Mouse (Mus musculus): ENCODE measurements at regions not wholly inside any gene's neighbourhood (a gene's known extent, or its start where the extent isn't known, plus 50 kb on each side); places are given as distances from the start of the nearest gene placed in this dataset.
"Not testable (repeated sequence)": the region's sequence is repeated elsewhere in the genome, so short reads cannot be mapped to it uniquely, and the experiment has no call there.

DNA sequence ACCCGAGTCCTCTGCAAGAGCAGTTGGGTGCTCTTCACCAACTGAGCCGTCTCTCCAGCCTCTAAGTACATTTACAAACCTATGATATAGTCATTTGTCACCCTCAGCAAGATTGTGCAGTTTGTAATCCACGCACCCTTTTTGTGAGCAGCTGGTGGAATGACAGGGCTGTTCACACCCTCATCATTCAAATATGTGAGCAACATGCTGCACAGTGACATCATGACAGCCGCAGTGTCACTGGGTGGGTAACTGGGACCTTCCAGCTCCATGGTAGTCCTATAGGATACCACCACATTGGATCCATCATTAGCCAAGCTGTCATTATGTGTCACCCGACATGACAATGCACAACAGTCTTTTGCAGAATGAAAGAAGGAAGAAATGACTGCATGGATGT, 155.0 kb upstream of the Sulf2 start:
- no peak for DNase-seq

- no peak for DNase-seq
These were observed 154.4 kb upstream of the Sulf2 start for GRCm38 (mm10) chr2:166309882-166310281.

DNA sequence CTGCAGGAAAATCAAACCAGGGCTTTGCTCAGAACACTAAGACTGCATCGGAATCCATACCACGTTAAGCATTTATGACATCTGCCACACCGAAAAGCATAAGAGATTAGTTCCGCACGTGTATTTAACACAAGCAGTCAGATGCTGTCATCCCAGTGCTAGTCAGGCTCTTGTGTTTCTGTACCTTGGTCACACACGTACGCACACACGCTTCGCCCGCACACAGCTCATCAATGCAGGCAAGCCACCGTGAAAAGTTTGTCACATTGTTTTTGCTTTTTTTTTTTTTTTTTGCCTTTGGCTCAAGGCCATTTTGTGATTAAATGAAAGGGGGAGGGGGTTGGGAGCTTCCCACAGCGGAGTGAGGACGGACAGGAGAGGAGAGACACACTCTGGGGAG, 152.1 kb upstream of the Sulf2 start:
- DNase-seq, result no peak

- DNase-seq, result no peak
These were observed 149.9 kb upstream of the Sulf2 start for GRCm38 (mm10) chr2:166305044-166306002.

DNA sequence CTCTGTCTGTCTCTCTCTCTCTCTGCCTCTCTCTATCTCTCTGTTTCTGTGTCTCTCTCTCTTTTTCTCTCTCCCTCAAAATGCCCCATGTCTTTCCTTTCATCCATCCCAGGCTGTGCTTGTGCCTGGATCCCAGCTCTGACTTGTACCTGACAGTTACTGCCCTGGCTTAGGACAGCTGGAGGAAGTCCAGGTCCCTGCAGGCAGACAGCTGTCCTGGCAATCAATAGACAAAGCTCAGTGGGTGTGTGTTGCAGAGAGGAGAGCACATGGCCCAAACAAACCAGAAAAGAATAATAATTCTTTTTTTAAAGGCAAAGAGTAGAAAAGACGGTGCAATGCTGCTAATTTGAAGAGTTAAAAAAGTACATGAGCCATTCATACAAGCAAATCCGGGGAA, 148.4 kb upstream of the Sulf2 start:
- DNase-seq, result no peak

GRCm38 (mm10) chr2:166301161-166301560, 145.7 kb upstream of the Sulf2 start:
- peak; percentile 56 to 58 for DNase-seq

- no peak for DNase-seq
These were observed 139.2 kb upstream of the Sulf2 start for GRCm38 (mm10) chr2:166294672-166295071.

GRCm38 (mm10) chr2:166292987-166293386, 137.5 kb upstream of the Sulf2 start:
- peak in 1 of 2 experiments; percentile 21 for DNase-seq

GRCm38 (mm10) chr2:166291266-166291665, 135.8 kb upstream of the Sulf2 start:
- peak; percentile 20 to 34 for DNase-seq

GRCm38 (mm10) chr2:166290826-166291225, 135.4 kb upstream of the Sulf2 start:
- no peak for DNase-seq

GRCm38 (mm10) chr2:166289198-166289597, 133.7 kb upstream of the Sulf2 start:
- no peak for DNase-seq

DNA sequence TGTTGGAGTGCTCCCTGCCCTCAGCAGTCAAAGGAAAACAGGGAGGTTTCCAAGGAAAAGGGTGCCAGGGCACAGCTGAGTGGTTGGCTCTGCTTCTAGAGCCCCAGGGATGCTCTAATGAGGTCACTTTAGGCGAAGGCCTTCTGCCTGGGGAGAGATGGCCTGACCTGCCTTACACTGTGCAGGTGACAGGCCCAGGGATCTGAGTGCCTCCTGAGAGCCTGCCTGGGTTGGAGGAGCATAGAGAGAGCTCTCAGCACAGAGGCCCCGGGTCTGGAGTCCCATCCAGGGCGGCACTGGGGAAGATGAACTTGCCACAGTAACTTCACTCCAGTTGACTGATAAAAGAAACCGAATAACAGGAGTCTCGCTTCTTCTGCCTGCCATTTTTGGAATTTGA, 125.7 kb upstream of the Sulf2 start:
- DNase-seq, result not testable (repeated sequence)

GRCm38 (mm10) chr2:166280651-166281127, 125.2 kb upstream of the Sulf2 start:
- no peak for DNase-seq

- DNase-seq, result no peak
These were observed 124.2 kb upstream of the Sulf2 start for GRCm38 (mm10) chr2:166279676-166280075.

GRCm38 (mm10) chr2:166275398-166275797, 119.9 kb upstream of the Sulf2 start:
- no peak for DNase-seq

DNA sequence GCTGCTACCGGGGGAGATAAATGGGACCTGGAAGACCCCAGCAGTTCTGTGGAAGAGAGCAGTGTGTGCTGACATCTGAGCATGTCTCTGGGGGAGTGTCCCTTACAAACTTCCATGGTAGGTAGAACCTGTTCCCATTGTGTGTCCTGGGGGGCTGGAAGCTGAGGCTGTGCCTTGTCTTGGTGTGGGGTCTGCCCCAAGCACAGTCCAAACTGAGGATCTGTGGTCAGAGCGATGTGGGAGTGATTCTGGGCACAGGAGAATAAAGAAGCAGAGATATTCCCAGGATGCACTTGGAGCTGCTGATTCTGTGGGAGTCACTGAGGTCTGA, 118.5 kb upstream of the Sulf2 start:
- DNase-seq, result no peak

DNA sequence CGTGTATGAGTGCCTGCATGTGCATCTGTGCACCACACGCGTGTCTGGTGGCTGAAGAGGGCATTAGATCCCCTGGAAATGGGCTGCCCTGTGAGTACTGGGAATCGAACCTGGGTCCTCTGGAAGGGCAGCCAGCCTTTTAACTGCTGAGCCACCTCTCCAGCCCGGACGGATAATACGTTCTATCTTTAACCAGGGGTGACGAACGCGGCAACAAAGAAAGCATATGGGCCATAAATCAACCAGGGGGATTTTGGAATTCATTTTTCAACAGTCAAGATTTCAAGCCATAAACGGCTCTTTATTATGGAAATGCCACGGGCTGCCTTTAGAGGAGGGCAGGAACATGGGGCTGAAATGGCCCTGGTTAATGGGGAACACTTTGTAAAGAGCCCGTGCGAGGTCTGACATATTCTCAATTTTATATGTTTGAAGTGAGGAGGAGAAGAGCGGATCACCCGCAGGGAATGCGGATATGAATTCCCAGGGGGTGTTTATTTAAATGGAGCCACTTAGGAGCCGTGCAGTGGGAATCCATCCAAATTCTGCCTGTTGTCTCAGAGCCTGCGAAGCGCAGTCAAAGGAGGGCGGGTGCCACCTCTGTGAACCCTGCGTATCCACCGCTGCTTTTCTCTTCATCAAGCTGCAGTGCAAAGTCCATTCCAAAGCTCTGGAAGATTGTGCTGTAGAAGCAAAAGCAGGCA, 118.0 kb upstream of the Sulf2 start:
- peak; percentile 14 to 29 for DNase-seq

GRCm38 (mm10) chr2:166272841-166273240, 117.4 kb upstream of the Sulf2 start:
- no peak for DNase-seq

GRCm38 (mm10) chr2:166272190-166272543, 116.7 kb upstream of the Sulf2 start:
- no peak for DNase-seq

- no peak for DNase-seq
These were observed 116.1 kb upstream of the Sulf2 start for GRCm38 (mm10) chr2:166271373-166272189.

- no peak for DNase-seq
These were observed 114.5 kb upstream of the Sulf2 start for GRCm38 (mm10) chr2:166270007-166270406.

- DNase-seq, result no peak
These were observed 111.5 kb upstream of the Sulf2 start for GRCm38 (mm10) chr2:166266915-166267314.

DNA sequence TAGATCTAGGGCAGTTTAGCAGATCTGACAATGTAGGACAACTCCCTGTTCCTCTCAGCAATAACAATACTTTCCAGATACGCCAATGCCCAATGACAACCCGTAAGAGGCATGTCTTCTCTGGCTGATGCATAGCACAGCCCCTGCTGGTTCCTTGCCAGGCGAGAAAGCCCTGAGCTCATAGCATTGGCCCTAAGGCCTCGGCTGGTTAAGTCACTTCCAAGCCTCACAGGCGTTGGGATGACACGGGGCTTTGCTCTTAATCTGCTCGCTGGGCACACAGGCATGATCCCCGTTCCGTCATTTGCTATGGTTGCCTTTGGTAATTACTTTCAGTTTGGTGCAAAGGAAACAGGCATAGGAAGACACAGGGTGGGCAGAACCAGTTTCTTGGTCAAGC, 111.0 kb upstream of the Sulf2 start:
- DNase-seq, result no peak
